ENCODE assay signal across 13 mouse cellular contexts in genomic region chr1:189870539-189870938, GRCm38 (mm10). TPM values are rescaled to one million over a fixed set of nuclear protein-coding genes. Genes with fewer than 3 reads are reported as not detected.
DNase-seq lines count a peak whose midpoint lies in the region; ATAC-seq and TF ChIP-seq lines count a peak whose summit lies in the region.
"Had no signal": no experiment of that assay in that cellular context is flagged by ENCODE, and none has a peak within 500 bp of the region (broad histone marks: within the 10 kb centered on the region; RNA-seq: fewer than 3 reads in every experiment).

No protein-coding gene starts in this region.

- H3K9ac ChIP-seq in lung, embryonic 14.5 days, result no peak overlapping the region
- H3K9ac ChIP-seq: embryonic facial prominence, embryonic 12.5 days; forebrain, embryonic 15.5 days had no signal

- peak; percentile 37 for TF ChIP-seq CTCF in lung, embryonic 14.5 days (IDR thresholded peaks at IDR 0.05; ENCODE audit: low read depth)
- TF ChIP-seq CTCF in cortical plate, adult 2 months (IDR thresholded peaks at IDR 0.05; ENCODE audit: extremely low read depth, insufficient read depth, low read length), result 0 out of 2 replicates have a peak, but pooled peaks have one; percentile 2
- 0 out of 2 replicates have a peak, but pooled peaks have one; percentile 30 for TF ChIP-seq CTCF in small intestine, adult 2 months (IDR thresholded peaks at IDR 0.05; ENCODE audit: extremely low read depth, insufficient read length, insufficient replicate concordance, low read depth, low read length)

- H3K27ac ChIP-seq in lung, embryonic 14.5 days (ENCODE audit: low read depth), result no peak overlapping the region
- no peak overlapping the region for H3K27ac ChIP-seq in cortical plate, adult 2 months (ENCODE audit: insufficient read depth, low read length)
- no peak overlapping the region for H3K27ac ChIP-seq in small intestine, adult 2 months (ENCODE audit: insufficient read depth, low read depth, low read length)
- H3K27ac ChIP-seq: embryonic facial prominence, embryonic 12.5 days; forebrain, embryonic 15.5 days; midbrain, embryonic 10.5 days had no signal

- no peaks in the 10 kb centered on the region for H3K27me3 ChIP-seq in lung, embryonic 14.5 days (ENCODE audit: insufficient read depth, low read length)
- H3K27me3 ChIP-seq in small intestine, adult 2 months (ENCODE audit: control insufficient read depth, insufficient read depth, low read length), result no peaks in the 10 kb centered on the region
- H3K27me3 ChIP-seq: embryonic facial prominence, embryonic 12.5 days; forebrain, embryonic 15.5 days had no signal

- no peak for TF ChIP-seq POLR2A in cortical plate, adult 2 months (IDR thresholded peaks at IDR 0.05; ENCODE audit: extremely low read depth, insufficient read depth, low read length)
- no peak for TF ChIP-seq POLR2A in small intestine, adult 2 months (IDR thresholded peaks at IDR 0.05; ENCODE audit: low read depth, low read length)

- no peak for ATAC-seq in lung, embryonic 14.5 days (ENCODE audit: insufficient read depth)
- ATAC-seq in granulocyte monocyte progenitor cell, adult 5-6 weeks (replicated peaks; ENCODE audit: poor library complexity, severe bottlenecking), result no peak
- ATAC-seq: forebrain, embryonic 15.5 days had no signal

- H3K4me3 ChIP-seq in lung, embryonic 14.5 days (ENCODE audit: low read depth, low read length), result no peak overlapping the region
- no peak overlapping the region for H3K4me3 ChIP-seq in cortical plate, adult 2 months (ENCODE audit: insufficient read depth, low read length)
- H3K4me3 ChIP-seq in small intestine, adult 2 months (ENCODE audit: low read depth, low read length), result no peak overlapping the region
- H3K4me3 ChIP-seq: embryonic facial prominence, embryonic 12.5 days; forebrain, embryonic 15.5 days; midbrain, embryonic 10.5 days had no signal

- no peaks in the 10 kb centered on the region for H3K9me3 ChIP-seq in lung, embryonic 14.5 days (ENCODE audit: low read depth, low read length)
- H3K9me3 ChIP-seq: embryonic facial prominence, embryonic 12.5 days; forebrain, embryonic 15.5 days; midbrain, embryonic 10.5 days had no signal

- peaks cover 18% of the 10 kb centered on the region for H3K36me3 ChIP-seq in lung, embryonic 14.5 days (ENCODE audit: insufficient read depth)
- no peaks in the 10 kb centered on the region for H3K36me3 ChIP-seq in small intestine, adult 2 months (ENCODE audit: control insufficient read depth, insufficient read depth, low read length)
- H3K36me3 ChIP-seq: forebrain, embryonic 15.5 days had no signal

- 79% methylated on average over 8 of the region's 8 CpGs for WGBS in lung, embryonic 14.5 days
- 84% methylated on average over 8 of the region's 8 CpGs for WGBS in small intestine, adult 2 months

- peak; percentile 24 for DNase-seq in adrenal gland, postnatal 14 days
- no peak for DNase-seq in adrenal gland, adult (ENCODE audit: inconsistent age in 2 of 2, low spot score in 1 of 2)
- no peak for DNase-seq in lung, embryonic 14.5 days
- no peak for DNase-seq in lung, postnatal 4 days
- no peak for DNase-seq in right cerebral cortex, adult 18-20 months
- DNase-seq: kidney, adult 11 months; retina, postnatal 1 day had no signal

- H3K4me1 ChIP-seq in lung, embryonic 14.5 days (ENCODE audit: insufficient read depth), result peaks cover 13% of the 10 kb centered on the region
- no peaks in the 10 kb centered on the region for H3K4me1 ChIP-seq in cortical plate, adult 2 months (ENCODE audit: control insufficient read depth, insufficient read depth, low read length)
- H3K4me1 ChIP-seq in small intestine, adult 2 months (ENCODE audit: control insufficient read depth, insufficient read depth, insufficient read length, low read length), result peaks cover 17% of the 10 kb centered on the region

- H3K4me2 ChIP-seq in lung, embryonic 14.5 days, result no peak overlapping the region
- H3K4me2 ChIP-seq: embryonic facial prominence, embryonic 12.5 days; forebrain, embryonic 15.5 days had no signal

RNA-seq across cellular contexts. Expression of gene Smyd2, which starts 51.6 kb away (rescaled TPM):
- 64.7 and 76.2 TPM in 2 replicates for total RNA-seq in adrenal gland, postnatal 14 days (2021)
- 115 and 117 TPM in 2 replicates for polyA plus RNA-seq in lung, embryonic 14.5 days (2014; fragmentation: Nextera tagmentation; extraction: Ambion mirVana)
- polyA plus RNA-seq in cortical plate, adult 2 months (2012; rRNA removed), result 125 and 126 TPM in 2 replicates
- polyA plus RNA-seq in small intestine, adult 2 months (2012; rRNA removed), result 19.9 and 27.0 TPM in 2 replicates
- total RNA-seq in granulocyte monocyte progenitor cell, adult 5-6 weeks (2014; fragmentation: Nextera tagmentation), result 72.5 and 97.7 TPM in 2 replicates
- total RNA-seq in granulocyte monocyte progenitor cell, adult 5-6 weeks (2017), result 97.8 and 98.0 TPM in 2 replicates
